Mouse (Mus musculus) granulocyte monocyte progenitor cell, adult 5-6 weeks (primary cell): ENCODE results near the gene Dld. TPM values are rescaled to one million over a fixed set of nuclear protein-coding genes. Genes with fewer than 3 reads are reported as not detected.

Source experiments
- ATAC-seq: replicated peaks from 2 replicates; pipeline ENCODE4 v1.8.0; 2016; ENCODE audit warnings: mild to moderate bottlenecking, moderate TSS enrichment, inconsistent platforms; ENCODE audit not compliant: poor library complexity, severe bottlenecking
- total RNA-seq, 2 experiments: library from RNA; stranded (forward) in 1 of 2; stranded (reverse) in 1 of 2; fragments of 200-712, 200-1000 nt in 1 of 2; fragments of >200 nt in 1 of 2; fragmentation: Nextera tagmentation in 1 of 2; gene quantifications; 2 replicates each; pipeline ENCODE4 v1.2.3; 2014 to 2017

The Dld gene
- total RNA-seq (2014; fragmentation: Nextera tagmentation) (72.1 and 92.7 TPM in 2 replicates), total RNA-seq (2017) (166 and 168 TPM in 2 replicates)

GRCm38 (mm10) chr12:31350944-31351928 lies at the start of gene Dld:
TSS of gene Dld (minus strand) at chr12:31351453.
- peak; percentile 97 for ATAC-seq

DNA sequence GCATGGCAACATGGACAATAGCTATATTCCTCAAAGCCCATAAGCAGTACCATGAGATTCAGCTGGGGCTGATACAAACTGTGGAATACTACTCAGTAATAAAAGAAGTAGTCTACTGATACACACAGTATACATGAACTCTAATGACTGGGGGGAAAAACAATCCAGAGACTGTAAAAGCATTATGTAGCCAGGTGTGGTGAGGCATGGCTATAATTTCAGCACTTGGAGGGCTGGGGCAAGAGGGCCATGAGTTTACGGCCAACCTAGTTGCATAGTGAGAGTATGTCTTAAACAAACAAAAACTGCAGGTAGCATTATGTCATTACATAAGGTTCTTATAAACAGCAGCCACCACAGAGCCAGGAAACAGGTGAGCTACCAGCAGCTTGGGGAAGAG lies 49.6 kb upstream of the Dld start:
- no peak for ATAC-seq

- no peak for ATAC-seq
Observed at GRCm38 (mm10) chr12:31397709-31398108, 46.5 kb upstream of the Dld start.

DNA sequence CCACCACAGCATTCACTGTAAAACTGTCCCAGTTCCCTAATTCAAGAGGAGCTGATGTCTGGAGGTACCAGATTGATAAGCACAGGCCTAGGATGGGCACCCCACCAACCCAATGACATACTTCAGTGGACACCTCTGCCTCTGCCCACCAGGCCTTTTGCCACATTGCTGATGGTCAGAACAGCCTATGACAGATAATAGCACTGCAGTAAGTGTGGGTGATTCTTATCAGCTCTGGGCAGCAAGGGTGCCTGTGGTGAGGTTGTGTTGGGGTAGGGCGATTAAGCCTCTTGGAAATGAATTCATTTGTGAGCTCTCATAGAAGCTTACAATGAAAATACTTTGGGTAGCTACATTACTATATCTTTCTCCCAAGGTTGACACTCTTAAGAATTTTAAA lies 44.6 kb upstream of the Dld start:
- peak; percentile 44 for ATAC-seq

DNA sequence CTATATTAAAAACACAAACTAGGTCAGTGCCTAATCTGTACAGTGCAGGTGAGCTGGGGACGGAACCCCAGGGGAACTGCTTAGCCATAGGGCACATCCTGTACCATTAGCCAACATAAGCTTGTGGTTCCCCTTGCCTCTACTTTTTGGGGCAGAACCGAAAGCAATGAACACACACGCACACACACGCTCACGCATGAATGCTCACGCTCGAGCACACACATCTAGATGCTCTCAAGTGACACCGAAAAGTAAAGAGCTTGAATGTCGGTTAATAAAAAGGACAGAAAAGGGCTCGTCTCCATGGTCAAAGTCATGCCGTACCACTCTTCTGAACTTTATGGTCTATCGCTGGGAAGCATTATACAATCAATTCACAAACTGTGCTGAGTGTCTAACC lies 40.4 kb upstream of the Dld start:
- ATAC-seq: peak; percentile 27; the same call in 1 of the 2 replicates

- no peak for ATAC-seq
Observed at GRCm38 (mm10) chr12:31390571-31390970, 39.3 kb upstream of the Dld start, which contains the start of gene Slc26a3. TSS of gene Slc26a3 (plus strand) at chr12:31390871.

GRCm38 (mm10) chr12:31387303-31387702 lies 36.0 kb upstream of the Dld start:
- ATAC-seq: no peak

GRCm38 (mm10) chr12:31382451-31382850 lies 31.2 kb upstream of the Dld start:
- ATAC-seq: no peak

DNA sequence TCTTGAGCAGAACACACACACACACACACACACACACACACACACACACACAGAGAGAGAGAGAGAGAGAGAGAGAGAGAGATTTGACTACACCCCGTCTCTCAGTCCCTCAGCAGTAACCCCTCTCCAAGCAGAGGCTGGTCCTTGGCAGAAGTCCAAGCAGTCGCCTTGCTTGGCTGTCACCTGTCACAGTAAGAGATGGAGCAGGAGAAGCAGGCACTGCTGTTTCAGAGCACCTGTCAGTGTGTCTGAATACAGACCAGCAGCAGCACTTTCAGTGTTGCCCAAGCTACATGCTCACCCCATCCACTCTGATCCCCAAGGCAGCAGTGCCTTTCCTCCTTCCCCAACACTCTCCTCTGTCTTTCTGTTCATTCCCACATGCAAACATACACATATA lies 29.6 kb upstream of the Dld start:
- ATAC-seq: no peak

DNA sequence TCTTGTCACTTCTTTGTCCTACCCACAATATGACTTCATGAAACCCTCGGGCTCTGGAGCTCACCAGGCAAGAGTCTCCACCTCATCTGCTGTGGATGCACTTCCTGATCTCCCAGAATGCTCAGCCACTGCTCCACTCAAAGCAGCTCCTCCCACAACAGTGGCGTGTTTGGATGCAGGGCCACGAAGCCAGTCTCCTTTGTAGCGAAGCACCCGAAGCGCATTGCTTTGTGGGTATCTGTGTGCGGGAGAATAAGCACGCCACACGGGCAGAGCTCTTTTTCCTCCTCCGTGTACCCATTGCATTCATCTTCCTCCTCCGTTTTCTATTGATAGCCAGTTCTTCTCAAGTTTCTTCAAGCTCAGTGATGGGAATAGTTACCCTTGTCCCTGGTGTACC lies 26.0 kb upstream of the Dld start:
- no peak for ATAC-seq

DNA sequence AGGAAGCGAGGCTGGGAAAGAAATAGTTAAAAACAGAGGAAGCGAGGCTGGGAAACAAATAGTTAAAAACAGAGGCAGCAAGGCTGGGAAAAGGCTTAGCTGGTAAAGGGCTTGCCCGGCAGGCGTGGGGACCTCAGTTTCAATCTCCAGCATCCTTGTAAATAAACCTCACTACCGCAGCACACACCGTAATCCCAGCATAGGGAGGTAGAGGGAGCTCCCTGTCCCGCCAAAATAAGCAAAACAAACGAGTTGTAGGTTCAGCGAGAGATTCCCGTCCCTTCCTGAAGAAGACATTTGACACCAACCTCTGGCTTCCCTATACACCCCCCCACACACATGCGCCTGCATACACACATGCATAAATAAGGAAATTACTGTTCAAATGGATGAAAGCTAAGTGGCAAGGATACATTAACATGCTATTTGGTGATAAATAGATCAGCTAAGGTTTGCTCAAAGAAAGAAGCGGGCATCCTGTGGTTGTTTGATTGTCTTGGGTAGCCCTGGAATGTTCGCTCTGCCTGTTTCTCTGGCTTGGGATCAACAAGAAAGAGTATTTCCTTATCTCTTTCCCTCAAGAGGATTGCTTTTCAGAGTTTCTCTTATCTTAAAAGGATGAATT lies 25.2 kb upstream of the Dld start:
- ATAC-seq: peak; percentile 46

DNA sequence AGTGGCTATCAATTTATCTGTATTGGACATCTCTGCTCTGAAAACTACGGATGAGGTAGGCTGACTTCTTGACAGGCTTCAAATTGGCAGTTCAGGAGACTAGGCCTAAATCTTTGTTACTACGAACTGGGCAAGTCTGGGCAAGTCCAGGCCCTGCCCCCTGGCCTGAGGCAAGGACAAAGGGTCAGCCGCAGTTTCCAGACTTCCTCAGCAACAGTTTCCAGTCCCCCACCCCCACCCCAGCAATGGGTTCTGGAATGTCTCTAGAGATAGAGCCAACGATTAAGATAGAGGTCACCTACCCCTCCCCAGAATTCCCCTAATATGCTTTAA lies 24.0 kb upstream of the Dld start:
- ATAC-seq: no peak

DNA sequence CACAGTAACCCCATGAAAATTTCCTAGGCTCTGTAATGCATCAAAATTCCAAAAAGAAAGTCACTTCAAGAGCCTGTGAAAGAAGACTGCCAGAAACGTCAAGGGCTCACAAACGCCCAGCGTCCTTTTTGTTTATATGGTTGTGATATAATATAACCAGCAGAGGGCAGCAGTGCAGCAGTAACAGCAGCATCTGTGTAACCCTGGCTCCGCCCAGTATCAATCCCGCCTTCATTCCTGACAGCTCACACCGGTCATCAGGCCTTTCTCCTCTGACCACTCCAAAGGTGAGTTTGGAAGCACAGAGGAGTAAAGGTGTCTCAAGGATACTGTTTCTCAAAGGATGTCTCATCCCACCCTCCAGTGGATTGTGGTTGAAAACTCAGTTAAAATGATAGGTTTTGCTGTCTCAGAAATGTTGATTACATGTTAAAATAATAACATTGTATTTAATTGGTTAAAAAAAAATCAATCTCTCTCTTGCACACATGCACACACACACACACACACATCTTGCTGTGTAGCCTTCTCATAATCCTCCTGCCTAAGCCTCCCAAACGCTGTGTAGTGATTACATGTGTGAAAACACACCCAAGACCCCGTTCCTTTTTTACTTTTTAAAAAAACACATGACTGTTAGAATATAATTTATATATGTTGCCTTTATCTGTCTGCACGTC lies 23.5 kb upstream of the Dld start:
- peak; percentile 94 for ATAC-seq

DNA sequence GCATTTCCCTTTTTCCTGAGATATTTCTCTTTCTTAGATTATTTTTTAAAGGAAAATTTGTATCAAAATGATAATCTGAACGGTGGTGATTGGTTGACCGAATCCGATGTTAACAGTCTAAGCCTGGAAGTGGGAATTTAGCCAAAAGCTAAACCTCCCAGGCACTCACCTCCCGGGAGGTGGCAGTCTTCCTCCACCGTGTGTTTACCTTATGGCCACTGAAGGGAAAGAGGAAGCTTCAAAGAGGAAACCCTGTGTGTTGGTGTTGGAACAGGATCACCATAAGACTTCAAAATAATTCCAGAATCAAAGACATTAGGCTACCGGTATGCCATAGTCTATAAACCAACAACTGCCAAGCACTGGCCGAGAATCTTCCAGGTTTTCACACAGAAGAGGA lies 18.4 kb upstream of the Dld start:
- peak; percentile 66 for ATAC-seq

DNA sequence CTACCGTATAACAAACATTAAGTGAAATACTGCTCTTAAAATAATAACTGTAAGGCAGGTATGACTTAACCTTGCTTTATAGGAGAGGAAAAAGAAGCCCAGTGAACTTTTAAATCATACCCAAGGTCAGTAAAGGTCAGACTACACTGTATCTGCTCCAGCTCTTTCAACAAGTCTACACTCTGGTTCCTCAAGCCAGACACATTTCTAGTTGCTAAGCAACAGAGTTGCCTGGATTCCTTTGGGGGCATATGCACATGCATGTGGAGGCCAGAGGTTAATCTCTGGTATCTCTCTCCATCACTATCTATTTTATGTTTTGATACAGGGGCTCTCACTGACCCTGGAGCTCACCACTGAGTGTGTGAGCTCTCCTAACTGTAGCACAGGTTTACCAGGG lies 17.9 kb upstream of the Dld start:
- no peak for ATAC-seq

DNA sequence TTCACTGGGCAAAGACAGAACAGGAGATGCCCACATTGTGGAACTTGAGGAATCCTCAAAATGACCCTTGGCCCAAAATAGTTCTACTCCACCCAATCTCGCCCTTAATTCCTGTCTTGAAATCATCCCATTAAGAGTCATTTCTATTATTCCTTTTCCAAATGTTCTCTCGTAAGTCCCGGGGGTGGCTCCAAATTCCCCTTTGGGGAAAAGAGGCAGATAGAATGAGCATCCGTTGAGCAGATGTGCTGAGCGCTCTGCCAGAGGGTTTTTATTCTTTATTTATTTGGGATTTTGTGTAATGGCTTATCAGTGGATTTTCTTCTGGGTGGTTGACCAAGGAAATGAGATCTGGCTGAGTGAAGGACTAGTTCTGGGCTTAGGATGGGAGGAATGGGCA lies 16.5 kb upstream of the Dld start:
- ATAC-seq: no peak

DNA sequence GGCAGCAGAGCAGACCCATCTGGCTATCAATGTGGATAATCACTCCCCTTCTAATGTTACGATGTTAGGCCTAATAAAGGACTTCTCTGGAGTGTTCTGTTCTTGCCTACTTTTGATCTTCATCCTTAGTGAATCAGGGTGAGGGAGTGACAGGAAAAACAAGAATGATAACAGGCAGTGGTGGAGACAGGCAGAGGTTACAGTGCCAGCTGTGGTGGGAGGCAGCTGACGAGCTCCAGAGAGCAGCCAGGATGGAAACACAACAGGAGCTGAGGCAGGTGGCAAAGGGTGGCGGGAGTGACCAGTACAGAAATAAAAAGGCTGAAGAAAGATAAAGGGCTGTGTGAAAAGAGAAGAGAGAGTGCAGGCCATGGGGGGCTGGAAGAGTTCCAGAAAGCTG lies 15.2 kb upstream of the Dld start:
- no peak for ATAC-seq

DNA sequence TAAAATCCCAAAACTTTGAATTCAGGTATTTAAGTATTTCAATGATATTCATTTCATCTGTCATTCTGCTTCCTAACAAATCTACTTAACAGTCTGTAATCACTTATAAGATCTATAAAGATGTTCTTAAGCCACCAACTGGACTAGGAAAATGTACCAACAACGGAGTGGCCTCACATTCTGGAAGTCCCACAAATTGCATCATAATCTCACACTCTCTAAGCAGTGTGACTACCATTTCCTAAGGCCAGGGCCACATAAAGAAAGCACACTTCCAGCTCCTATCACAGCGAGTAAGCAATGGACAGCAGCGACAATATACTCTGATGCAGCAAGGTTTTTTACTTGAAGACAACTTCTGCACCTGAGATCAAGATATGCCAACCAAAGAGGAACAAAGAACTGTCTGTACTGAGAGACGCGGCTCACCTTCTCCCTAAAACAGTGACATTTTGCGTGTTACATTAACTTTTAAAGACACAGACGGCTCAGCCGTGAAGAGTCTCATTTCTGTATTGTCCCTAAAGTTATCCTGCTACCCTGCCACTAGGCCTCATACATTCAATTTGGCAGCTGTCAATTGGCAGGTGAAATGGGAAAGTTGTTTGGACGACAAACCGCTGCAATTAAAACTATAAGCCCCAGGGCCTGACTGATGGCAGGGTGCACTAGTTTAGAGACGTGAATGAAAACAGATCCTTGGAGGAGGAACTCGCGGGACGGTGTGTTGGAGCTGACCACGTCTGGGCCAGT lies 886 bp downstream of the Dld start:
- peak; percentile 60 for ATAC-seq

DNA sequence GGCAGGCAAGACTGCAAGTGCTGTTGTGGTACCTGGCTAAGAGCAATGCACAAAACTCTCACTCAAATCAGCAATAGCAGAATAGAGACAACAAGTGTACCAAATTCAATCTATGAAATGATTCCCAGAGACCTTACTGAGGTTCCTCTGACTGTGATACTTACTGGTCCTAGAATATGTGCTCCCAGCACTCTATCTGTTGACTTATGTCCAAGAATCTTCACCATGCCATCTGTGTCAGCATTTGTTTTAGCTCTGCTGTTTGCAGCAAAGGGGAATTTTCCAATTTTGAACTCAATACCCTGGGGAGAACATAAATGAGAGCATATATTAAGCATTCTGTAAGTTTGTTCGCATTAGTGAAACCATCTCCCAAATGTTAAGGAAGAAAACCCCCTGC lies 18.0 kb downstream of the Dld start:
- ATAC-seq: no peak

- ATAC-seq: no peak
Observed at GRCm38 (mm10) chr12:31327139-31327538, 24.1 kb downstream of the Dld start.
